Mouse (Mus musculus) kidney, adult 2 months (tissue): ENCODE measurements around the gene Arsa.

Experiments used
- CTCF ChIP-seq: fragments of 200-500 bp; conservative IDR thresholded peaks from 2 replicates; pipeline ENCODE4 v1.5.1; 2011; ENCODE audit warnings: low read depth, mild to moderate bottlenecking, control low read depth, low read length, moderate library complexity, mixed read lengths; ENCODE audit not compliant: insufficient read depth, insufficient read length
- POLR2A ChIP-seq: fragments of 200-500 bp; IDR thresholded peaks from one replicate; pipeline ENCODE4 v1.6.1; 2011; ENCODE audit warnings: low read depth, low read length, control low read depth

DNA sequence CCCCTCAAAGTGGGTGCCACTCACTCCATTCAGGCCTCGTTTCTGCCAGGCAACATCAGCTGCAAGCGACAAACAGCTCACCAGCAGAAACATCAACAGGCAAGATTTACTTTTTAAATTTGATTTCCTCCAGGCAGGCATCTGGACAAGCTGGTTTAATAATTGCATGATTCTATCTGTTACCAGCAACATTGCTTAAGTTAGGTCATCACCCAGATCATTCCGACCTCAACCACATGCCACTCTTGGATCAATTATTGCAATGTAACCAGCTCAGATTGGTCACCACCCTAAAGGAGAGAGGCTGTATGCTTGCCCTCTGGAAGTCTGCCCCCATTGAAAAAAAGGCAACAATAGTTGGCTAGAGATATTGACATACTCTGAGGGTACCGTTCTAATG, 5.7 kb downstream of the Arsa start:
- no peak for TF ChIP-seq POLR2A
- no peak for TF ChIP-seq CTCF
